Mouse (Mus musculus) olfactory bulb, adult 2 months (tissue): ENCODE data around the gene Ntng1. TPM values are rescaled to one million over a fixed set of nuclear protein-coding genes. Genes with fewer than 3 reads are reported as not detected.

ENCODE experiments used
- H3K27ac ChIP-seq: fragments of 200-500 bp; 2 replicates; pipeline ENCODE4 v1.5.1; 2012; ENCODE audit warnings: low read depth, low read length; ENCODE audit not compliant: insufficient read depth
- H3K4me1 ChIP-seq: fragments of 200-500 bp; 2 replicates; pipeline ENCODE4 v1.6.1; 2012; ENCODE audit warnings: low read length; ENCODE audit not compliant: control insufficient read depth, insufficient read depth
- H3K4me3 ChIP-seq: fragments of 200-500 bp; 2 replicates; pipeline ENCODE4 v1.5.1; 2012; ENCODE audit warnings: mild to moderate bottlenecking, low read depth, low read length, moderate library complexity; ENCODE audit not compliant: insufficient read depth
- CTCF ChIP-seq: fragments of 200-500 bp; IDR thresholded peaks from 2 replicates; pipeline ENCODE4 v1.5.1; 2012; ENCODE audit warnings: low read depth, mild to moderate bottlenecking, low read length, moderate library complexity; ENCODE audit not compliant: insufficient read depth
- POLR2A ChIP-seq: fragments of 200-500 bp; IDR thresholded peaks from 2 replicates; pipeline ENCODE4 v1.6.1; 2012; ENCODE audit warnings: mild to moderate bottlenecking, low read depth, low read length, moderate library complexity; ENCODE audit not compliant: insufficient read depth
- WGBS: fragments of 180-500 bp; shearing (Covaris S2); methylation state at CpG from one replicate; pipeline ENCODE4 v1.1.7; 2018; 5-methylcytosine and 5-hydroxymethylcytosine counted together
- polyA plus RNA-seq: library from polyadenylated mRNA; stranded (reverse); fragments of >200 nt; gene quantifications from 2 replicates; pipeline ENCODE4 v1.2.4, GENCODE M21; 2012; ENCODE audit warnings: low replicate concordance; ENCODE audit not compliant: missing spikeins, insufficient read depth, insufficient read length

Ntng1 gene
- polyA plus RNA-seq, 1 experiment, result 57.8 TPM

DNA sequence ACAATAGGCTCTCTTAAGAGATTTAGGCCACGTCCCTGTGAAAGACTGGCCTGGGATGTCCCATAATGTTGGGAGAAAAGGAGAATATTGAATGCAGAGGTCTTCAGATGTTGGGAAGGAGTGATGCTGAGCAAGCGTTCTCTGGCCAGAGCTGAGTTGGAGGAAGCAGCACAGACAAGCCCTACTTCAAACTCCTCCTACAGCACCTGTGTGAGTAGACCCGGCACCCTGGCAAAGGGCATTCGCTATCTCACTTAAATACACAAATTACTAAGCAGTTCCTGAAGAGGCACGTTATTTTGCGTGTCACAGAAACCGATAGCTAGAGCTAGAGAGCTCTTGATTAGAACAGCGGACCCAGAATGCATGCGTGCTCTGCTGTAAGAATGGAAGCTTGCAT, 10.7 kb downstream of the Ntng1 start:
- H3K4me3 ChIP-seq, result no peak overlapping the region
- peaks cover 2% of the 10 kb centered on the region; the same call in 1 of the 2 replicates for H3K4me1 ChIP-seq
- H3K27ac ChIP-seq, result no peak overlapping the region
- TF ChIP-seq POLR2A (no peak), CTCF (no peak)
- 69% methylated on average over 9 of the region's 9 CpGs for whole genome bisulfite sequencing

DNA sequence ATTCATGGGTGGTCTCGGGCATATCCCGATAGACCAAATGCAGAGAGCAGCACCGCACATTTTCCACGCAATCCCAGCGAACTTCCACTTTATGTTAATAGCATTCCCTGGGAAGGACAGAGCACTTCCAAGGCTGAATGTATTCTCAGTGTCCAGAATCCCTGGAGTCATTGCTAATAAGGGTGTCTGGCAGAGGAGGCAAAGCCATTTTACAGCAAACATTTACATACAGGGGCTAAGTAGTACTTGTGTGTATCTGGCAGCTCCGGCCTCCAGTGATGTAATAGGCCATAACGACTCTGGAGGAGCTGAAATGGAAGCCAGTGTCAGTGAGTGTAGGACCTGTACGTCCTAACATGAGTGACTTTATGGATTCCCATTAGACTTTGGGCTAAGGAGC, 11.5 kb downstream of the Ntng1 start:
- no peak overlapping the region for H3K27ac ChIP-seq
- WGBS, result 84% methylated on average over 8 of the region's 8 CpGs
- H3K4me3 ChIP-seq, result no peak overlapping the region
- peaks cover 2% of the 10 kb centered on the region; the same call in 1 of the 2 replicates for H3K4me1 ChIP-seq
- TF ChIP-seq CTCF (no peak), POLR2A (no peak)

DNA sequence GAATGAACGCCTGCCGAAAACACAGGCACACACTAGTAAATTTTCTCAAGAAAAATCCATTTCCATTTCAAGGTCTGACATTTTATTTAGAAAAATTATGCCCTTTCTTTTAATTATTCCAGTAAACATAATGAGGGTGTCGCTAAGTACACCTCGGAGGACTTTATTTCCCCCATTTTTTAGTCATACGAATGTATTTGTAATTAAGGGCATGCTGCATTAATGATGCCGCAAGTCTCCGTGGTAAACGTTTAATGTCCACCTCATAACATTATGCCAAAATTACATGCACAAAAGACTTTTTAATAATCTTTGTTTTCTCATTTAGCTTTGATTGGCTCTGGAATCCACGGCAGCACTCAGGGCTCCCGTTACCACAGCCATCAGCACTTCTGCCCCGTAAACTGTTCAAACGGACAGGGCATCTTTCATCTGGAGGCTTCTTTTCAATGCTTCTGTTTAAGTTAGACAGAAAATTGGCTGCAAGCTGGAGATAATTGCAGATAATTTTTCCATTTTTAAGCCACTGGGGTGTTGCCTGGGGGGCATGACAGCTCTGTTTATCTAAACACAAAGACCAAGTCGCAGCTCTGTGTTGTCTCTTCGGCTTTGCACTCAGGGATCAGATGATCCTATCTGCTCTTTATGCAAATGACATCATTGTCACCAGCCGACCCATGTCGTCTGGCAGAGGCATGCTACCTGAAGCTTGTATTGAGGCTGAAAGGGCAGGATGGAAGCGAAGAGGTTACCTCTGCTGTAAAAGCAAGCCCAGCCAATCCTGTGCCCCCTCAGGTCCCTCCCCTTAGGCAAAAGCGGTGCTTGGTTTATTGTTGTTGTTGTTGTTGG, 12.5 kb downstream of the Ntng1 start:
- TF ChIP-seq POLR2A (no peak), CTCF (no peak)
- peak overlapping the region; percentile 31; the same call in 1 of the 2 replicates for H3K4me3 ChIP-seq
- 43% methylated on average over 18 of the region's 18 CpGs for WGBS
- H3K4me1 ChIP-seq, result peaks cover 2% of the 10 kb centered on the region; the same call in 1 of the 2 replicates
- no peak overlapping the region for H3K27ac ChIP-seq

DNA sequence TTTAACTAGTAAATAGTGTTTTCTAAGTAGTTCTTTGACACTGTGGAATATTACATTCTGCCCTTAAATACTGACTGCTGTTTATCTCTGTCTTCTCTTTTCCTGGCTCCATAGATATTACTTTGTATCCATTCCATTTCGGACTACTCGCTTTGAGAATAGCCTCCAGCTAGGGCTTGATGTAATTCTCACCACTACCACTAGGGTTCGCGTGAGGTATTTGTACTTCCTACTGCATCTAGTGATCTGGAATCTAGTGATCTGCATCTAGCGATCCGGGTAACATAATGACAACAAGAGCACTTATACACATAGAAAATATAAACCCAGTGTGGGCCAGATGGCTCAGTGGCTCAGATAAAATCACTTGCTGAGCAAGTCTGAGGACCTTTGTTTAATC, 14.2 kb downstream of the Ntng1 start:
- H3K4me1 ChIP-seq, result peaks cover 2% of the 10 kb centered on the region; the same call in 1 of the 2 replicates
- no peak overlapping the region for H3K27ac ChIP-seq
- H3K4me3 ChIP-seq, result no peak overlapping the region
- TF ChIP-seq CTCF (no peak), POLR2A (no peak)
- WGBS, result 77% methylated on average over 6 of the region's 6 CpGs

DNA sequence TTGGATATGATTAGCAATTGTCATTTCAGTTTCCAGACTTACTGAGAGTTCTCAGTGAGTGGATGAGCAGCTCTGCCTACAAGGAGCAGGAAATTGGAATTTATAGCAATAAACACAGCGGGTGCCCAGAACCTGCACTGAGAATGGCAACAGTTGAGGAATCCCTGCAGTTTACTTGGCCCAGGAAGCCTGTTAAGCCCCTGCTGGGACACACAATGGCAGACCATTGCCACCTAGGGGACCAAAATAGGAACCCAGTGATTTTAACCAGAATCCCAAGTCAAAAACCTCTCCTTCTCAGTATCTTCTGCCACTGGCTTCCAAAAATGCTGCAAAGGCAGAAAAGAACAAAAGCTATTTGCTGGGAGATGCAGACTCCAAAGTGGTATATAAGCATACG, 37.8 kb downstream of the Ntng1 start:
- TF ChIP-seq CTCF, result no peak
- TF ChIP-seq POLR2A, result no peak
- no peak overlapping the region for H3K4me3 ChIP-seq
- WGBS, result 56% methylated on average over 2 of the region's 2 CpGs
- no peak overlapping the region for H3K27ac ChIP-seq
- H3K4me1 ChIP-seq, result no peaks in the 10 kb centered on the region

DNA sequence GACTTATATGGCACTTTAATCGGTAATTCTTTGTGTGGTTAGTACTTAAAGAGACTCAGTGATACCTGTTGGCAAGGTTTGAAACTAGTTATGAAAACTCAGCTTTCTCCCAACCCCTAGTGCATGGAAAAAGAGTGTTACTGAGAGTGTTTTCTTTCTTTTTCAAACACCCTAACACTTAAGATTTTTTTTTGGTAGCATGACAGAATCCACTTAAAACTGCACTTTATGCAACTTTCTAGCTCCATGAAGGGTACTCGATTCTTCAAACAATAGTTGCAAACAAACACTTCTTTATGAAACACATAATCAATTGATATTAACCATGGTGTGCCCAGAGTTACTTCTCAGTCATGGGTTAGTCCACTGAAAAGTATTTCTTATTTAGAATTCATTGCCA, 49.4 kb downstream of the Ntng1 start:
- no peak for TF ChIP-seq CTCF
- no peak for TF ChIP-seq POLR2A
- Histone ChIP-seq H3K27ac (no peak overlapping the region), H3K4me1 (no peaks in the 10 kb centered on the region), H3K4me3 (no peak overlapping the region)
- 34% methylated on average over 2 of the region's 2 CpGs for WGBS

DNA sequence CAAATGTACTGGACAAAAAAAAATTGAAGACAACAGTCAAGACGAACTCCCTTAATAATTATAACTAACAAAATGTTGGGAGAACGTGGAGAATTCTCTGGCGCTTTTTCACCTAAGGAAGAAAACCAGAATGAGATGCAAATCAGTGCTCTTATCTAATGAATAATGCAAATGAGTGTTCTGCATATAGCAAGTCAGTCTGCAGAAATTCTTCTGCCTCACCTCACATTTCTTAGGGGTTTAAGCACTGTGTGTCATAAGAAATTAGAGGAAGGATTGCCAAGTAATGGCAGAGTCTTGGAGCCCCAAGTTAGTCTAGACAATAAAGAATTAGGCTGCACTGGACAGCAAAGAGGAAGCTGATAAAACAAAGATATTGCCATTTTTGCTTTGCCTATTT, 49.8 kb downstream of the Ntng1 start:
- TF ChIP-seq POLR2A (no peak), CTCF (no peak)
- 56% methylated on average over 3 of the region's 3 CpGs for WGBS

DNA sequence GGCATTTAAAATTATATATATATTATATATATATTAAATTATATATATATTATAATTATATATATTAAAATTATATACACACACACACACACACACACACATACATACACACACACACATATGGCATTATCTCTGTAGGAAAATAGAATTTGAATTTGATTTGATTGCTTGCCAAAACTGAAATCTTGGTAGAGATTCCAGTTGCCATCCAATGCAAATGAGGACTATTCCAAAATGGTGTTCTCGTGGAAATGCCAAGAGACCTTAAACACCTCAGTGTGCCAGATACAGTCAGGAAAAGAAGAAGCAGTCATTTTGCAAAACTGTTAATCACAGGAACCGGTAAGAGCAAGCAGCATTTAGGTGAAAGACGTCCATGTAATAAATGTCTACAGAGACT, 51.3 kb downstream of the Ntng1 start:
- Histone ChIP-seq H3K4me3 (no peak overlapping the region), H3K4me1 (no peaks in the 10 kb centered on the region), H3K27ac (no peak overlapping the region)
- no peak for TF ChIP-seq CTCF
- no peak for TF ChIP-seq POLR2A
- WGBS, result 70% methylated on average over 3 of the region's 3 CpGs

More for the DNA sequence above, 49.8 kb downstream of the Ntng1 start:
- H3K4me3 ChIP-seq, result no peak overlapping the region
- no peak overlapping the region for H3K27ac ChIP-seq
- no peaks in the 10 kb centered on the region for H3K4me1 ChIP-seq

DNA sequence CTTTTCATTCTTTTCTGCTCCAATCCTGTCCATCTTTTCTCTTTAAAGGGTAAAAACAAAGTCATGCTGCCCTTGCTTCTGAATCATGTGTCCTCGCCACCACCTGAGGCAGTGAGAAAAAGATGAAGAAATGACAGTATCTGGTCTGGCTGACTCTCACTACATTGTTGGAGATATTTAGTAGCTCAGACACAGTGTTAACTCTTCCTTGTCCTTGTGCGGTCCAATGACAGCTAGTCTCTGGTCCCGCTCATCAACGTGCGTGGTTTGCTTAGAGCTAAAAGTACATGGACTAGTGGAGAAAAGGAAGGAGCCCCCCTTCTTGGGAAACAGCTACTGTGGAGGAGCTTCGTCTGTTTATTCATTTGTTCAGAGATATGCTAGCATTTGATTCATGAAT, 56.6 kb downstream of the Ntng1 start:
- Histone ChIP-seq H3K27ac (no peak overlapping the region), H3K4me3 (no peak overlapping the region), H3K4me1 (no peaks in the 10 kb centered on the region)
- 81% methylated on average over 6 of the region's 6 CpGs for WGBS
- TF ChIP-seq CTCF (no peak), POLR2A (no peak)
